Mouse (Mus musculus): Measurements from ENCODE around the gene C2cd3. TPM values are rescaled to one million over a fixed set of nuclear protein-coding genes. Genes with fewer than 3 reads are reported as not detected.

The C2cd3 gene
- polyA plus RNA-seq, 1 experiment, result 27.1 TPM

DNA sequence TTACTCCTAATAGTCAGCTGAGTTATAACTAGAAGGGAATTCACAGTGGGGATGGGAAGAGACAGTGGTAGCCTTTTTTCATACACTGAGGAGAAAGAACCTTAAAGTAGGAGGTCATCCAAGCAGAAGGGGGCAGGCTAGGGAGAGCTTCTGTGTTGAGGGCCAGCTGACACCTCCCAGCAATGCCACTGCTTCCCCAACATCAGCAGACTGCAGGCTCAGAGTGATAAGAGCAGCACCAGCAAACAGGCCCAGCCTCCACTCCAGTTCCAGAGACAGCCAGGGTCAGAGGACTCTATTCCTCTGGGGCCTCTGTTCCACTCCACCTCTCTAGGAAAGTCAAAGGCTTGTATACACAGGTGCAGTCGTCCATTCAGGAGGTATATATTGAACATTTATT, 86.1 kb downstream of the C2cd3 start:
- no peak for TF ChIP-seq GATA1 (IDR thresholded peaks at IDR 0.05; ENCODE audit: low read length)

DNA sequence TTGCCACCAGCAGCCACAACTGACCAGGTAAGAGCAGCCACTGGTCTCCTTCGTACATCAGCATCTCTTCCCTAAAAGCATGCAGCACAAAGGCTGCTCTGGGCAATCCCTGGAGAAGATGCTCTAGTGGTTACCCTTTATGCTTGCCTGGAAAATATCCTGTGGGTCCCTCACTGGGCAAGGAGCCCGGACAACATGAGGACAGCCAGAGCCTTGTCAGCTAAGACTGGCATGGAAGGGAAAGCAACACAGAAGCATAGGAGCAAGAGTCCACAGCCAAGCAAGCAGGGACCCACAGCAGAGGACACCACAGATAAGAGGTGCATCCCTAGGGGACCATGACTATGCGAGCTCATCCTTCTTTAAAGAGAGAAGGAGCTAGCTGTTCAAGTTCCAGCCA, 87.8 kb downstream of the C2cd3 start:
- no peak for TF ChIP-seq GATA1 (IDR thresholded peaks at IDR 0.05; ENCODE audit: low read length)

DNA sequence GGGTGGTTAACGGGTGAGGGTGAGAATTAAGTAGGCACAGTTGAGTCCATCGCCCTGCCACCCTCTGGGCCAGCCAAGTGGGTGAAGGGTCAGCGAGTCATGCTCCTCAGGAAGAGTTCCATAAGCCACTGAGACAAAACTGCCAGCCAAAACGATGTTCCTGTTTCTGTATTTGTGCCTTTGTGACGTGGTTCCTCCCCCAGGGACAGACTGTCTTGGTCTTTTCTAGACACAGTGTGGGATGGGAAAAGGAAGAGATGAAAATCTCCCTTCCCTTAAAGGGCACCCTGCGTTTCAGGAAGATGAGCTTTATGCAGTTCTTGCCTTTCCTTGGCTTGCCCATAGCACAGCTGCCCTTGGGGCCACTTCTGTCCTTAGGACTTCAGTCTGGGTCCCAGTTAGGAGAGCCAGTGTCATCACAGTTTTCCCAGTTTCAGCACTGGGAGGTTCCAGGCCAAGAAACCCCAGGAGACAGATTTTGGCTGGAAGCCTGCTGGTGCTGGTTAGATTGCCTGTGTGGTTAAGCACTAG, 89.7 kb downstream of the C2cd3 start:
- no peak for TF ChIP-seq GATA1 (IDR thresholded peaks at IDR 0.05; ENCODE audit: low read length)

DNA sequence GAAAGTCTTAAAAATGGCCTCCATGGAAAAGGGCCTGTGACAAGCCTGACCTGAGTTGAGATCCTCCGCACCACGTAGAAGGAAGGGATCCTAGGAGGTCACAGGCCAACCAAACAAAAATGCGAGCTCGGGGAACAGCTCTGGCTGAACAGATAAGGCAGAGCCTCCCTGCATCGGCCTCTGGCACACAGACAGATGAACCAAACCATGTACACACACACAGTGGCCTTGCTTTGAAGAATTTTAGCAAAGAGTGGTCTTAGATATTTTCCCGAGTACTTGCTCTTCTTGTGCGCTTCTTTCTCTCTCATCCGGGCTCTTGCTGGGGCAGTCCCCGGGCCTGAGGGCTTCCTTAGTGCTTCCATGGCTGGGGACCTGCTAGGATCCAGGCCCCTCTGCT, 91.2 kb downstream of the C2cd3 start:
- no peak for TF ChIP-seq GATA1 (IDR thresholded peaks at IDR 0.05; ENCODE audit: low read length)

DNA sequence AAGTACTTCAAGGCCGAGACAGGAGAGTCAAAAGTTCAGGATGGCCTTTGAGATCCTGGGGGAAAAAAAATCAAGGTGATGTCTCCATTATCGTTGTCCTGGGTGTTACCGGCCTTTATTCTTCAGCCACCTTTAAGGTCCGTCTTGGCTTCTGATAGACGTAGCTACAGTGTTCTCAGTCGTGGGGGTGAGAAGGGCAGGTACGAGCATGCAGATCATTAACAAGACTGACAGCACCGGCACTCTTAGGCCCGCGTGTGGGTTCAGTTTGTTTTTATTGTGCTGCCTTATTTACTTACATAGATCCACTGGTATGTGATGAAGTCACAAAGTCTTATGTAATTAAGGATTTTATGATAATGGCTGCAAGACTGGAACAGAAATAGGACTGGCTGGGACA, 91.7 kb downstream of the C2cd3 start:
- TF ChIP-seq GATA1 (IDR thresholded peaks at IDR 0.05; ENCODE audit: low read length), result no peak

DNA sequence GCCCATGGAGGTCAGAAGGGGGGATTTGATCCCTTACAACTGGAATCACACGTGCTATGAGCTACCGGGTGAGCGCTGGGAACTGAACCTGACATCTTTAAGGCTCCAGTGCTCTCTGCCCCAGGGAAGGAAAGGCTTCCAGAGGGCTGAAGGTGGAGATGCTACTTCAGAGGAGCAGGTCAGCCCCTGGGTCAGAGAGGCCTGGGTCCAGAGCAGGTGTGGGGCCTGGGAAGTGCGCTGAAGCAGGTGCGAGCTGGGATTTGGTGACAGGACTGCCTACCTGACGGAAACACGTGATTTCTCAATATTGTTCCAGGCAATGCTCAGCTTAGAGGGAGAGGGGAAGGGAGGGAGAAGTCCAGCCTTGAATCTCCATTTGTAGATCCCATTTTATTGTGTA, 92.2 kb downstream of the C2cd3 start:
- no peak for TF ChIP-seq GATA1 (IDR thresholded peaks at IDR 0.05; ENCODE audit: low read length)

DNA sequence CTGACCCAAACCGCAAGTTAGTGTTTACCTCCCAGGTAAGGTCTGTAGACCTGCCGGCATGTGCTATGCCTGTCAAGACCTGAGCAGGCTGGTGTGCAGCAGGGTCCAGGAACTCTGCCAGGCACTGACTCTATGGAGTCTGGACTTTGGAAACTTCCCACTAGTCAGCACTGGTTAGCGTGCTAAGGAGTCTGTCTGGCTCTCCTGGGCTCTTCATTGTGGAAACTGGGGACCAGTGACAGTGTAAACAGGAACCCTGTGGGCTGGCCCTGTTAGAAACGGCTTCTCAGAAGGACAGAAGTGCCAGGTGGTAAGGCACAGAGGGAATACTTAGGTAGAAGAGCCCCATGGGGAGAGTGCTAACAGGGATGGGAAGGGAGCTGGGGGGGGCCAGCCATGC, 93.2 kb downstream of the C2cd3 start:
- TF ChIP-seq GATA1 (IDR thresholded peaks at IDR 0.05; ENCODE audit: low read length), result no peak

DNA sequence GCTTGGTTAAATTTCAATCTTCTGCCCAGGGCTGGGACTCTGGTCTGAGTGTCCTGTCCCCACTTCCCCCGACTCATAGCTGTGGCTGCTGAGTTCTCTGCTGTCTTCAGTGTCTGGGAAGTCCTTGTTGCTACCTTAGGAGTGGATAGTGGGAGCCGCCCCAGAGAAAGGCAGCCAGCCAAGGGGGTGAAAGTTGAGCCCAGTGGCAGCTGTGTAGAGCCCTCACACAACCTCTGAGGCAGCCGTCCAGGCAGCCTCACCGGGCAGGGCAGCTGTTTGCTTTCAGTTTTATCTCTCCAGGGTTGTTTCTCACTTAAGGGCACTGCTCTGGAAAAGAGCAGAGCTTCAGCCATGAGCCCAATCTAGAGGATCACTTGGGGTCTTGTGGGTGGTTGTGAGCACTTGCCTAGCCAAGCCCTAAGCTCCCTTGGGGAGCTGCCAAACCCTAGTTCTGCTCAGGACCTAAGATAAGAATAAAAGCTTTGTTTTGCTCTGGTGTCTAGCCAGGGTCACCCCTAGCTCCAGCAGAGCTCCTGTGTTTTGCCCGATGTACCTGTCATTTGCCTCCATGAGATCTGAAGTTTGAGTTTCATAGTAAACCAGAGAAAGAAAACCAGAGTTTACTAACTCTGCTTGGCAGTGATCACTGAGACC, 93.8 kb downstream of the C2cd3 start:
- TF ChIP-seq GATA1 (IDR thresholded peaks at IDR 0.05; ENCODE audit: low read length), result no peak

DNA sequence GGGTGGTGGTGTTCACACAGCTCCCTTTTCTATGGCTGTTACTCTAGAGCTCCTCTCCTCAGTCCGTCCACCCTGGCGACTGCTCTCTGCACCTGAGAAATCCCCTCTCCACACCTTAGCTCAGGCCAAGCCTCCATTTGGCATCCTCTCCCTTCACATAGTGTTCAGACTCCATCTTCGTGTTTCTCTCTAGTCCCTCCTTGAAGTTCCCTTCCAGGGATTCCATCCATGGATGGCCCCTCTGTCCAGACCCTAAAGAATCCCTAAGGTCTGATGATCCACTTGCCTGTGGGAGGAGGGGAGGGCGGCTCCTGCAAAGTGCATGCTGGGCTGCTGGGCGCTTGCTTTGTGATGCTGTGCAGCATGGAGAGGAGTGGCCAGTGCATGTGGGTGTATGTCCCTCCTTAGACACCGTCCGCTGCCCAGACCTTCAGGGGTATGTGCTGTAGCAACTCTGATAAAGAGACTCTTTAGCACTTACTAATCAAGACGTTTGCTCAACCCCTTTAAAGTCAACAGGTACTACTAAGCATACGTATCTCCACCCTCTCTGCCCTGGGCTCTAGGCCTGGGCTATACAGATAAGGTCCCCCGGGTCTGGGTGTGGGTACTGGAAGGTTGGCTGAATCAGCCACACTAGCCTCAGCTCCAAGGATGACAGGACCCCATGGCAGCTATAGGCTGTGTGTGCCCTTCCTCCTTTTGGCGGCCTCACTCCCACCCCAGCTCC, 94.9 kb downstream of the C2cd3 start:
- peak; percentile 86 for TF ChIP-seq GATA1 (IDR thresholded peaks at IDR 0.05; ENCODE audit: low read length)

DNA sequence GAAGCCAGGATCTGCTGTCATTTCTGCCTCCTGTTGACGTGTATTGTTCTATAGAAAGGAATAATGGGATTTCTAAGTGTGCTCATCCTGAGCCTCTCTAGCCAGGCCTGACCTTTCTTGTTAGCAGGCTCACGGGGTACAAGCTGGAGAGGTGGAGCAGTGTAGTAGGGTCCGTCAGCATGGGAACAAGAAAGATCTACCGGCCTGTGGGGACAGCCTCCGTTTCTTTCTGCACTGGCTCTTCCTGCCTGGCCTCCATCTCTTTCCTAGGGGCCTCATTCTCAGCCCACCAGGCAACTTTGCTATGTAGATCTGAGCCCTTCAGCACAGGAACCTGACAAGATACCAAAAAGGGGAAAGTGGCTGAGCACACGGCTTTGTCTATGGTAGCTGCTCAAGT, 96.7 kb downstream of the C2cd3 start:
- TF ChIP-seq GATA1 (IDR thresholded peaks at IDR 0.05; ENCODE audit: low read length), result no peak

DNA sequence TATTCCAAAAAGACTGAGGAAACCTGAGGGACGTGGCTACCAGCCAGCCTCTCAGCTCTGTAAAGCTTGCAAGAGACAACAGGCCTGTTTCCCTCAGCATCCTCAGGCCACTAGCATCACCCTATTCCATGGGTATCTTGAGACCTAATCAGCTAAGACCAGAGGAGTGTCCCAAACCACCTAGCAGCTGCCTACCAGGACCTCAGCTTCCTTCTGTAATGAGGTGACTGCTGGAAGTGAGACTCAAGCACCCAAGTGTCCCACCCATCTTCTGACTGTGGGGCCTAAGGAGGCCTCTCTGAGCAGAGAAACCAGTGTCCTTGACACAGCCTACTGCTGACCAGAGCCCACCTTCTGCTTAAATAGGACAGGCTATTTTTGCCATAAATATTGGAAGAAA, 97.5 kb downstream of the C2cd3 start:
- no peak for TF ChIP-seq GATA1 (IDR thresholded peaks at IDR 0.05; ENCODE audit: low read length)

DNA sequence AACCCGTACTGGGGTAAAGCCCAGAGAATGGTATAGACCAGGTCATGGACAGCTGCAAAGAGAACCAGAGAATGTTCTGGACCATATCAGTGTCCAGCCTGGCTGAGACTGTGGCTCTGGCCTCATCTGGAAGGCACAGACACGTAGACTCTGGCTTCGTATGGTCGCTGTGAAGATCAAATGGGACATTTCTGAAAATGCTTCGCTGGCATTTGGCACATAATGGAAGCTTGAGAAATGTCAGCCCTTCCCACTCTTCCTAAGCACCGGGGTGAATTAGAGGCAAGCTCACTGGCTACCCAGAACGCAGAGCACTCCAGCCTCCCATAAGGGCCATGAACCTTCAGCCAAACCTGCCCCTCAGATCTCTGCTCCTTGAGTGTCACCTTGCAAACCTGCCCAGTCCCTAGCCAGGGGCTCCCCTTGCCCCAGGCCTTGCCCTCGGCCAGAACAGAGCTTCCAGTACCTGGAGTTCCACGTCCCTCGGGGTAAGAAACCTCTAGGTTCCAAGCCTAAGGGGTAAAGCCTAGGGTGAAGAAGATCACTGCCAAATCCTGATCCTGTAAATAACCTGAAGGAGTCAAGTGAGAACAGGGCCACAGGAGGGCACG, 98.9 kb downstream of the C2cd3 start:
- no peak for TF ChIP-seq GATA1 (IDR thresholded peaks at IDR 0.05; ENCODE audit: low read length)

DNA sequence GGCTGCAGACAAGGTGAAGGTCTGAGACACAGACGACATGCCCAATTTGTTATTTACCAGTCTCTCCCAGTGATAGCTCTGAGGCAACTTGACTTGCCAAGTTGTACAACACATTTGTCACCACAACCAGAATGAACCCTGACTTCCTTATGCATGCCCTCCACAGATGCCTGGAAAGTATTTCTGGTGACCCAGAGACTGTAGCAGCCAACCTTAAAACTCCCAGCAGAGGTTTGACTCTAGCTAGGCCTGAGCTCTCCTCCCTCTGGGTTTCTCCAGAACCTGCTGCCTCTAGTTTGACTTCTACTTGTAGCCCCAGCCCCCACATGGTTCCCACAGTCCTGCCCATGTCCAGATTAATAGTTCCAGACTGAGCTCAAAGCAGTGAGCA, 99.4 kb downstream of the C2cd3 start:
- no peak for TF ChIP-seq GATA1 (IDR thresholded peaks at IDR 0.05; ENCODE audit: low read length)

DNA sequence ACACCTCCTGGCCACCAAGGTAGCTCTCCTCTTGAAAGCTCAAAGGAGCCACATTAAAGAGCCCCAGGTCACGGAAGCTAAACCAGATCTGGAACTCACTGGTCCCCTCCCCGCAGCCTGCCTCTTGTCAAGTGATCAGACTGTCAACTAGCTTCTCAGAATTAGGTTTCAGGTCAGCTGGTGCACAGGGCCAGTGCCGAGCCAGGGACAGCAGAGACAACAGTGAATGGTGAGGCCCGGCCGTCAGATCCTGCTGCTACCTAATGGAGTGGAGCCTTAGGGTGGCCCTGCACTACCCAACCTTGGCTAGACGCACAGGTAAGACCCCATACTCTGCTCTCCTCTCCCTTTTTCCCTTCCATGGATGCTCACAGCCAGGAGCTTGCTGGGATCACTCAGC, 100.7 kb downstream of the C2cd3 start, which contains the start of gene Ucp3:
Gene Ucp3 (plus strand): TSS at position 214 of the 400 bp plus-strand sequence.
- no peak for TF ChIP-seq GATA1 (IDR thresholded peaks at IDR 0.05; ENCODE audit: low read length)

DNA sequence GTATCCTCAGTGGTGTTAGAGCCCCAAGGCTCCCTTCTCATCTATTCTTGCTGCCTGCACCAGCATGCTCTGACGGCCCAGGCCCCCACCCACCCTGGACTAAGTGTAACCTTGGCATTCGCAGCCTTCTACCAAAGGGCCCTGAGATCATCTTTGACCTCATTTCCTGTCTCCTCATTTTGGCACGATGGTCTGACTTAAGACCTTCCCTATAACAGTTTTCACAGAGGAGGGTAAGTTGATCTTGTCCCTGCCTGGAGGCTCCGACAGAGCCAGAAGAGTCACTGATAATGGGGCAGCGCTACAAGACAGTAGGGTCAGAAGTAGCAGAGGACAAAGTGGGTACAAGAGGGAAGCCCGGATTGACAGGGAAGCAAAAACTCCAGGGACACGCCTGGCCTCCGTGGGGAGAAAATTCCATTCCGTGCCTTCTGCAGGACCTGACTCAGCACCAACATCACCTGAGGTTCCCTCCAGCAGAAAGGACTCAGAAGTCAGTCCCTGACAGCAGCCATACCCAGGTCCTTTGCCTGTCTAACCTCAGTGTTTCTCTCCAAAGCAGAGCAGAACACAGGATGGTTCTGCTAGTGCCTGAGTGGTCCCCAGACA, 101.9 kb downstream of the C2cd3 start:
- no peak for TF ChIP-seq GATA1 (IDR thresholded peaks at IDR 0.05; ENCODE audit: low read length)

DNA sequence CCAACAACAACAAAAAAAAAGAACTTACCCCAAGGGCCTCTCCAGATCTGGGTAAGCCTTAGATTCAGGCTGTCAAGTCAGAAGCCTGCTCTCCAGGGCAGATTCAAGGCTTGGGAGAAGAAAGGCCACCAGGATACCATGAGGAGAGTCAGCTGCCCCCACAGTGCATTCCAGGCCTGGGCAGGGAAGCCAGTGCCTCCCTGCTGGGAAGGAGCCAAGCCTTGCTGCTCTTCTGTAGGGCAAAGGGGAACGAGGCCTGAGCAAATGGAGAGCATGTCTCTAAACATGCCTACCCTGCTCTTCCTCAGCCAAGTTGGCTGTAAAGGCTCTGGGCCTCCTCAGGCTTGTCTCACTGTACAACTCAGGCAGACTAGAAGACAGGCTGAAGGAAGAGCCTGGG, 102.6 kb downstream of the C2cd3 start:
- no peak for TF ChIP-seq GATA1 (IDR thresholded peaks at IDR 0.05; ENCODE audit: low read length)

Data from G1E-ER4 (cell line).